Mouse (Mus musculus): ENCODE results near the gene Gse1. TPM values are rescaled to one million over a fixed set of nuclear protein-coding genes. Genes with fewer than 3 reads are reported as not detected.

The Gse1 gene
- total RNA-seq, 1 experiment from 2014 or later = 28.5 TPM

GRCm38 (mm10) chr8:120375170-120375569 lies 146.9 kb downstream of the Gse1 start:
- no peak for ATAC-seq (ENCODE audit: extremely low read depth, insufficient number of reproducible peaks, low FRiP score, poor library complexity, severe bottlenecking)

- ATAC-seq (ENCODE audit: extremely low read depth, insufficient number of reproducible peaks, low FRiP score, poor library complexity, severe bottlenecking) = no peak
Observed at GRCm38 (mm10) chr8:120376215-120376614, 148.0 kb downstream of the Gse1 start.

GRCm38 (mm10) chr8:120376847-120377802 lies 148.9 kb downstream of the Gse1 start:
- ATAC-seq (ENCODE audit: extremely low read depth, insufficient number of reproducible peaks, low FRiP score, poor library complexity, severe bottlenecking) = no peak

GRCm38 (mm10) chr8:120377803-120378189 lies 149.5 kb downstream of the Gse1 start:
- no peak for ATAC-seq (ENCODE audit: extremely low read depth, insufficient number of reproducible peaks, low FRiP score, poor library complexity, severe bottlenecking)

GRCm38 (mm10) chr8:120378306-120378705 lies 150.1 kb downstream of the Gse1 start:
- no peak for ATAC-seq (ENCODE audit: extremely low read depth, insufficient number of reproducible peaks, low FRiP score, poor library complexity, severe bottlenecking)

- ATAC-seq (ENCODE audit: extremely low read depth, insufficient number of reproducible peaks, low FRiP score, poor library complexity, severe bottlenecking) = no peak
Observed at GRCm38 (mm10) chr8:120379015-120379414, 150.8 kb downstream of the Gse1 start.

- no peak for ATAC-seq (ENCODE audit: extremely low read depth, insufficient number of reproducible peaks, low FRiP score, poor library complexity, severe bottlenecking)
Observed at GRCm38 (mm10) chr8:120381865-120382264, 153.6 kb downstream of the Gse1 start.

DNA sequence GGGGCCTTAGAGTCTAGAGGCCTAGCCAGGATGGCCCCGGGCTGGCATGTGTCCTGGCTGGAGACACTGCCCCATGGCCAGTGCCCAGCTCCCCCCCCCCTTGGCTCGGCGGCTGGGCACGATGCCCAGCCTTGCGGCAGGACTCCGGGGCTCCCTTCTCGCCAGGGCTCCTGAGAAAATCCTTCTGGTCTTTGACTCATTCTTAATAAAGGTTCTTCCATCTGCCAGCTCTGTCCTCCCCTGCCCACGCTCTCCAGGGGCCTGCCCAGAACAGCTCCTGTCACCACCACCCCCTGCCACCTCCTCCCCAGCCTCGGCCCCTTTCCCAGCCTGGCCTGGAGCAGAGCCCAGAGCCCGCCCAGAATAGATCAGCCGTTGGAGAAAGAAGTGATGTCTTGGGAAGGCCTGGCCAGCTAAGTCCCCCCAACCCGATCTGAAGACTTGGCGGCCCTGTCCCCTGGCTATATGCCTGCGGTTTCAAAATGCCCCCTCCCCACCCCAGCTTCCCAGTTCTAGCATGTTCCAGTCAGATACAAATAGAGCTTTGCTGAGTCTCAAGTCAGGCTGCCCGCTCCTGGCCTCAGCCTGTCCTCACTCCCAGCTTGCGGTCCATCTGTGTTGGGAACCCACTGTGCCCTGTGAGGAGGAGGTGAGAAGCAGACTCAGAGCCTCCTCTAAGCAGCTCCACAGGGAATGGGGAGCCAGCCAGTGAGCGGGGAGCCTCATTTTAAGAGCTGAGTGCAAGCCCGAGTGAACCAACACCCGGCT lies 154.4 kb downstream of the Gse1 start:
- no peak for ATAC-seq (ENCODE audit: extremely low read depth, insufficient number of reproducible peaks, low FRiP score, poor library complexity, severe bottlenecking)

DNA sequence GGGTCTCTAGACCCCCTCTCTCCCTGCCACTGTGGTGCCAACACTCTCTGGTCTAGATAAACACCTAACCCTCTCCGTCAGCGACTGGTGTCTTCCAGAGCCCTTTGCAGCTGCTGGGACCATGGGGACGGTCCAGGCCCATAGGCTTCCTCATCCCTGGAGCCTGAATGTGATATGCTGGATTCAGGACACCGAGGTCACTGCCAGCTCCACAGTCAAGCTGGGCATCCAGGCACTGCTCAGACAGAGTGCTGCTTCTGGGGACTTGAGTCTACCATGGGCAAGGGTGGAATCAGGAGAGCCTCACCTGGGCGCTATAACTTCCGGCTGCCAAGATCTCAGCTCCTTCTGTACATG lies 154.9 kb downstream of the Gse1 start:
- no peak for ATAC-seq (ENCODE audit: extremely low read depth, insufficient number of reproducible peaks, low FRiP score, poor library complexity, severe bottlenecking)

DNA sequence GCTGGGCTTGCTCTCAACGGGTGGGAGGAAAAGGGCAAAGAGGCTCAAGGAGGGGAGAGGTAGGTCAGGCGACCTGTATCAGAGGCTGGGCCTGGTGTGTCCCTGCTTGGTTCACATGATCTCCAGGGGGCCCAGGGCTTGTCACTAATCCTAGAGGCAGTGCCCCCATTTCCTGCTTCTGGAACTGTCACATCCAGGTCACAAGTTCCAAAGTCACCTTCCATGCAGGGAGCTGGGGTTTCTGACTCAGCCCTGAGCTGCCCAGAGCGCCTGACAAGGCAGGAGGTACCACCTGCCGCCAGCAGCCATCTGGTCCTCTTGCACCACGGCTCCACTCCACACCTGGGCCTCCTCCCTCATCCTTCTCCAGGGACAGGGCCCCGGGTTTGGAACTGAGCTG lies 155.5 kb downstream of the Gse1 start:
- no peak for ATAC-seq (ENCODE audit: extremely low read depth, insufficient number of reproducible peaks, low FRiP score, poor library complexity, severe bottlenecking)

GRCm38 (mm10) chr8:120384745-120385144 lies 156.5 kb downstream of the Gse1 start:
- ATAC-seq (ENCODE audit: extremely low read depth, insufficient number of reproducible peaks, low FRiP score, poor library complexity, severe bottlenecking) = no peak

GRCm38 (mm10) chr8:120388246-120388645 lies 160.0 kb downstream of the Gse1 start:
- no peak for ATAC-seq (ENCODE audit: extremely low read depth, insufficient number of reproducible peaks, low FRiP score, poor library complexity, severe bottlenecking)

DNA sequence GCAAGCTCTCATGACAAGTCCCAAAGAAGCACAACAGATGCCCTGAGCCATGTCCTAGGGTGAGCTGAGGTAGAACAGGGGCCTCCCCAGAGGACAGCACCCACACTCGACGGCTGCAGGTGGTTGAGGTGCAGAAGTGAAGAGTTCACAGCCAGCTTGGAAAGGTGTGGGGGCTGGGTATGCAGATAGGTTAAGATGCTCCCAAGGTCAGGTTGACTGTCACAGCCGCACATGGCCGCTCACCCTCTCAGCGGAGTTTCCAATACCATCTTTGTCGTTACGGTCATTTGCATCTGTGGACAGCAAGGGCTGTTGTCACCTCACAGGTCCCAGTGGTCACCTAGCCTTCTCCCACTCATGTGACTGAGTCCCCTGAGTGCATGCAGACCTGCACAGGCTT lies 162.3 kb downstream of the Gse1 start:
- ATAC-seq (ENCODE audit: extremely low read depth, insufficient number of reproducible peaks, low FRiP score, poor library complexity, severe bottlenecking) = no peak

DNA sequence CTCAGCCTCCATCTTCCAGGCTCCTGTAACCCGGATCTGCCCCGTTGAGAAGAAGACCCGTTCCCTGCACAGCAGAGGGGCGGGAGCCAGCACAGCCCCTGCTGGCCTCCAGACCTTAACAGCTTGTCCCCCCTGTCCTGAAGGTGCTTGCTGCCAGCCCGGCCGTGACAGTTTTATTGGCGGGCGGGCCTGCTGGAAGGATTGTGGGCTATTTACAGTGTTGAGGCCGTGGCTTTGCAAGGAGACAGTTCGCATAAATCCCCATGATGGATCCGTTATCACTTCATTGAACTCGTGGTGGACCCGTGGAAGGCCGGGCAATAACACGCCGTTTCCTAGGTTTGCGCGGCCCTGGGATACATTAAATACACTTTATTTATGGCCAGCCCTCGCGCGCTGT lies 163.6 kb downstream of the Gse1 start:
- no peak for ATAC-seq (ENCODE audit: extremely low read depth, insufficient number of reproducible peaks, low FRiP score, poor library complexity, severe bottlenecking)

DNA sequence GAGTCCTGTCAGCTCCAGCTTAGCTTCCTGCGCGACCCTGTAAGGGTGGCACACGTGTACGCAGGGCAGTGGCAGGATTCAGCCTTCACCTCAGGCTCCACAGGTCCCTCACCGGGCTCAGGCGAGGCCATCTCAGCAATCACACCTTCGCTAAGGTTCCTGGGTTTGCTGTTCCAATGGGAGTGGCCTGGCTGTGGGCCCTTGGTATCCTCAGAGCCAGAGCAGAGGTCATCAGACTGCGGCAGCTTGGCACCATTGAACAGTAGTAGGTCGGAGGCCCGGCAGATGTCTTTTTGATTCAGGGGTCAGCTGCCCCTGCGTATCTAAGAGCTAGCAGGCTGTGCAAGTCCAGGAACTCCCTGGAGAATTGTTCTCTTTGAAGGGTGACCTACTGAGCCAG lies 164.8 kb downstream of the Gse1 start:
- ATAC-seq (ENCODE audit: extremely low read depth, insufficient number of reproducible peaks, low FRiP score, poor library complexity, severe bottlenecking) = no peak

- no peak for ATAC-seq (ENCODE audit: extremely low read depth, insufficient number of reproducible peaks, low FRiP score, poor library complexity, severe bottlenecking)
Observed at GRCm38 (mm10) chr8:120393871-120394275, 165.6 kb downstream of the Gse1 start.

DNA sequence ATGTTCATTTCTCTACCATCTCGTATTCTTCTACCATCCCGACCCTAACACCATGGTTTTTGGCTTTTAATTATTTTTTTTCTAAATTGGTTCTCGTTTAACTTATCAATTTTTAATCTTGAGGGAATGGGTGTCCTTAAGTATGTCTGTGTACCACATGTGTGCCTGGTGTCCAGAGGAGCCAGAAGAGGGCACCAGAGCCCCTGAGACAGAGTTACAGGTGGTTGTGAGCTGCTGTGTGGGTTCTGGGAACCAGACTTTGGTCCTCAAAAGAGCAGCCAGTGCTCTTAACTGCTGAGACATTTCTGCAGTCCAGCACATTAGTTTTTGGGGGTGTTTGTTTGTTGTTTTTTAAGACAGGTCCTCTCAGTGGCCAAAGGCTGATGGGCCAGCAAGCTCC lies 167.6 kb downstream of the Gse1 start:
- no peak for ATAC-seq (ENCODE audit: extremely low read depth, insufficient number of reproducible peaks, low FRiP score, poor library complexity, severe bottlenecking)

DNA sequence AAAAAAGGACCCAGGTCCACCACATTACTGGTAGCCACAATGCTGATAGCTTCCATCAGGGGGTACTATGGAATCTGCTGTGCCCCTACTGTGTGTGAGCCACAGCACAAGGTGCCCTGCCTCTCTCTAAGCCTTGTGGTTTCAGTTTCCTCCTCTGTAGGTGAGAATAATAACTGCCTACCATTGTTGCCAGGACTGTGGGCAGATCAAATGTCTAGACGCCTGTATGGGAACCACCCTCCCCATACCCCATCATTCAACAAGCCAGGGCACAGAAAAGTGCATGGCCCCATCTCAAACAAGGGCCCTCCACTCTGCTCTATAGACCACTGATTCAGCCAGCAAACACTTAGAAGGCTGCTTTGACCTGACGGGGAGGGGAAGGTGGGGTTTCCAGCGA lies 168.5 kb downstream of the Gse1 start:
- ATAC-seq (ENCODE audit: extremely low read depth, insufficient number of reproducible peaks, low FRiP score, poor library complexity, severe bottlenecking) = no peak

GRCm38 (mm10) chr8:120397444-120398411 lies 169.5 kb downstream of the Gse1 start:
- no peak for ATAC-seq (ENCODE audit: extremely low read depth, insufficient number of reproducible peaks, low FRiP score, poor library complexity, severe bottlenecking)

Data from neutrophil, adult 5-6 weeks (primary cell).